Mouse (Mus musculus): Measurements from ENCODE around the gene Slc22a20.

The Slc22a20 gene

GRCm38 (mm10) chr19:5988815-5989452 lies 3.0 kb upstream of the Slc22a20 start:
- peak; percentile 82 for DNase-seq

GRCm38 (mm10) chr19:5988027-5988814 lies 2.3 kb upstream of the Slc22a20 start:
- DNase-seq = no peak

- no peak for DNase-seq
Measured at GRCm38 (mm10) chr19:5980477-5980876, 5.5 kb downstream of the Slc22a20 start.

GRCm38 (mm10) chr19:5977717-5978116 lies 8.2 kb downstream of the Slc22a20 start:
- DNase-seq = no peak

GRCm38 (mm10) chr19:5975676-5976075 lies 10.3 kb downstream of the Slc22a20 start:
- DNase-seq = no peak

- DNase-seq = no peak
Measured at GRCm38 (mm10) chr19:5975112-5975511, 10.8 kb downstream of the Slc22a20 start.

- DNase-seq = peak; percentile 84
Measured at GRCm38 (mm10) chr19:5967664-5968063, 18.3 kb downstream of the Slc22a20 start.

GRCm38 (mm10) chr19:5966786-5967185 lies 19.2 kb downstream of the Slc22a20 start:
- peak; percentile 88 for DNase-seq

GRCm38 (mm10) chr19:5965910-5966309 lies 20.0 kb downstream of the Slc22a20 start:
- no peak for DNase-seq

- peak; percentile 88 for DNase-seq
Measured at GRCm38 (mm10) chr19:5965280-5965679, 20.7 kb downstream of the Slc22a20 start.

GRCm38 (mm10) chr19:5964804-5965203 lies 21.1 kb downstream of the Slc22a20 start:
- DNase-seq = no peak

- DNase-seq = peak; percentile 90
Measured at GRCm38 (mm10) chr19:5963883-5964562, 21.9 kb downstream of the Slc22a20 start, which contains the start of gene Pola2. TSS of gene Pola2 (minus strand) at chr19:5964202.

- no peak for DNase-seq
Measured at GRCm38 (mm10) chr19:5962651-5963050, 23.3 kb downstream of the Slc22a20 start.

- no peak for DNase-seq
Measured at GRCm38 (mm10) chr19:5957371-5957770, 28.6 kb downstream of the Slc22a20 start.

- peak; percentile 84 for DNase-seq
Measured at GRCm38 (mm10) chr19:5956685-5957084, 29.3 kb downstream of the Slc22a20 start.

- no peak for DNase-seq
Measured at GRCm38 (mm10) chr19:5955704-5956670, 30.0 kb downstream of the Slc22a20 start.

- no peak for DNase-seq
Measured at GRCm38 (mm10) chr19:5954936-5955335, 31.0 kb downstream of the Slc22a20 start.

- no peak for DNase-seq
Measured at GRCm38 (mm10) chr19:5954031-5954710, 31.8 kb downstream of the Slc22a20 start.

GRCm38 (mm10) chr19:5953201-5953770 lies 32.7 kb downstream of the Slc22a20 start:
- no peak for DNase-seq

- no peak for DNase-seq
Measured at GRCm38 (mm10) chr19:5952071-5952691, 33.8 kb downstream of the Slc22a20 start.

- DNase-seq = no peak
Measured at GRCm38 (mm10) chr19:5951631-5952030, 34.3 kb downstream of the Slc22a20 start.

Measured in liver (tissue).